Mouse (Mus musculus) c-Kit-positive CD71-positive TER-119-positive erythroid progenitor cells, embryonic 14.5 days (primary cell): ENCODE measurements around the gene Yes1.
A peak's percentile ranks its signal among the peaks of the same experiment; 100 is the strongest.
"Not testable (repeated sequence)": the region's sequence is repeated elsewhere in the genome, so short reads cannot be mapped to it uniquely, and the experiment has no call there.

Experiments
- DNase-seq: peaks from one replicate; pipeline ENCODE4 v3.0.0-alpha.2; 2013; ENCODE audit warnings: low spot score

Gene Yes1

DNA sequence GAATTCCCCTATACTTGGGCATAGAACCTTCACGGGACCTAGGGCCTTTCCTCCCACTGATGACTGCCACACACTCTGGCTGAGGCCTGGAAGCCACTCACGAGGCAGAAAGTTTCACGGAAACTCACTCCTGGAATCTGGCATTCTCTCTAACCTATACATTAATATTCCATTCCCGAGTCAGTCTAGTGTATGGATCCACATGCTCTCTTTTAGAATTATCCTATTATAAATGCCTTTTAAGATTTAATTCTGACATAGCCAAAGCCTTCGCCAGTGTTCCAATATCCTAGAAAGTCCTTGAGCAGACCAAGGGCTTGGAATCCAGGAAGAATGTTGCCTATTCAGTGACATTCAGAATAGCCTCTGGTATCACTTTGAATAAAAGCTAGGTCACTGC lies 100.5 kb downstream of the Yes1 start:
- no peak for DNase-seq

DNA sequence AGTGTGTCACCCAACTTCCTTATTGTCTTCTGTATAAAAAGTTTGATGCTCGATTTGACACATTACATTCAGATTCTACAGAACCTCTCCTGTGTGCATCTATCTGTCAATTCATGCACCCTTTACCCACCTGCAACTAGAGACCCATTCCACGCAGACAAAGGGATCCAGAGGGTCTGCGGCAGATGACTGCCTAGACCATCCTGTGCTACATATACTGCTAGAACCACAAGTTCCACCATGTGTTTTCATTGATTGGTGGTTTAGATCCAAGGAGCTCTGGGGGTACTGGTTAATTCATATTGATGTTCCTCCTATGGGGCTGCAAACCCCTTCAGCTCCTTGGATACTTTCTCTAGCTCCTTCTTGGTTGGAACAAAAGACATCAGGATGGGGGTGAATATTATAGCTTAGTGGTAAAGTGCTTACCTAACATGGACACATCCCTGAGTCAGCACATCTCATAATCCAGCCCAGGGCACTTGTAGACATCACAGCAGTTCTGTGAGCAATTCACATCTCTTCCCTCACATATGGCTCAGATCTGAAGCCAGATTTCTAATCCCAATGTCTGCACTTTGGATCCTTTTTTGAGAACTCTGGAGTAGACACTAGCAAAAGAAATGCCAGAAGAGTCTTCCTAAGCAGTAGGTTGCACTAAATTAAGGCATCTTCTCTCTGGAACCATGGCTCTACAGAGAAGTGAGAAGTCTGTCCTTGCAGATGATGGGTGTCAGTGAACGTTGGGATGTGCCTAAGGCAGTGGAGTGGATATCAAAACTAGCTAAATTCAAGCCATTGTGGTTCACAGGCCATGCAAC lies 101.5 kb downstream of the Yes1 start:
- no peak for DNase-seq

DNA sequence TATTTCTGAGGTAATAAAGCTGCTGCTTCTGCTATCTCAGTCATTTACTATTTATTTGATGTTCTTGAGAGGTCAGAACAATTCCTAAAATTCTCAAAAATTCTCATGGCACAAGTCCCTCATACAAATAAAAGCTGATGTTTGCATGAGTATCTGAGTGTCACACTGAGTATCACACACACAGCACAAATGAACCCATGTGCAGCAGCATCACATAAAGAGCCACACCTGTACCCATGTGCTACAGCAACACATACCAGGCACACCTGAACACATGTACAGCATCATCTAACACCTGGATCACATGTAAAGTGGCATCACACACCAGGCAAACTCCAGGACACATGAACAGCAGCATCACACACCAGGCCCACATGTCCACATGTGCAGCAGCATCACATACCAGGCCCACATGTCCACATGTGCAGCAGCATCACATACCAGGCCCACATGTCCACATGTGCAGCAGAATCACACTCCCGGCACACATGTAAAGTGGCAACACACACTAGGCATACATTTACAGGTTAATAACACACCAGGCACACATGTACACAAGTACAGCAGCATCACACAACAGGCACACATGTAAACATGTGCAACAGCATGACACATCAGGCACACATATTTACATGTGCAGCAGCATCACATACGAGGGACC lies 102.2 kb downstream of the Yes1 start:
- peak; percentile 15 for DNase-seq

DNA sequence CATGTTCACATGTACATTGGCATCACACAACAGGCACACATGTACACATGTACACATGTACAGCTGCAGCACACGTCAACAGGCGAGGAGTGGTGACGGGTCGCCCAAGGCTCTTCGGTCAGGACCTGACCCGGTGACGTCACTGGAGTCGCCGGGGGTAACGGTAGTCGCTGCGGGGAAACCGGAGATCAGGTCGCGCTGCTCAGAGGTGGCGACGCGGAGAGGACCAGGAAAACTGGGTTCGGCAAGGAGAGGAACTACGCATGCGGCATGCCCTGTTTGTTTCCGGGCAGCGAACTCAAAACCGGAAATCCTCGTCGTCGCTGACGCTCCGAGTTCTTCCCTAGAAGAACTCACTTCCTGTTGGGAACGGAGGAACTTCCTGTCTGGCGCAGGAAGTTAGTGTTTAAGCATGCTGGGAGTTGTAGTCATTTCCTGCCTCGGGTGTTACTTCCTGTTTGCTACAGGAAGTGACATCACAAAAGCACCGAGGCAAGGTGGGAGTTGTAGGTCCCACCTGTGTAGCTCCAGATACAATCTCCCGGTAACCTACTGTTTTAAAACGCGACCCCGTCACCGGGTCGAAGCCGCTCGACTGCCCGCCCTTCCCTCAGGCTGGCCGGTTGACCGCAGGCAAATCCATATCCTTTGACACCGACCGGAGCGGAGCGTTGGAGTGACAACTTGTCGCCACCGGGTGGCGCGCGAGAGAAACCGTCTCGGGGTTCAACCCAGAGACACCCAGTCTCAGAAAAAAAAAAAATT lies 102.9 kb downstream of the Yes1 start:
- DNase-seq, result peak; percentile 91

DNA sequence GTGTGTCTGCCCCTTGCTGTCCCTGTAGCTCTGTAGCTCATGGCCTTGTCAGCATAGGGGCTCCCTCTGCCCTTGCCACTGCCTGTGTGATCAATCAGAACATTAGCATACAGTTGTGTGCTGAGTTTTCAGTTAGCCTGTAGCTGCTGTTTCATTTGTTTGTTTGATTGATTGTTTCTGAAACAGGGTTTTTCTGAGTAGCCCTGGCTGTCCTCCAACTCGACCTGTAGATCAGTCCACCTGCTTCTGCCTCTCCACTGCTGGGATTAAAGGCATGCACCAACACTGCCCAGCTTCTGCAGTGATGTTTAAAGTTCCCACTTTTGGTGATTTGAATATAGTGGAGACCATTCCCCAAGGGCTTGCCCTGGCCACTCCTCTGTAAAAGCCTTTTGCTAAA lies 106.8 kb downstream of the Yes1 start:
- no peak for DNase-seq

DNA sequence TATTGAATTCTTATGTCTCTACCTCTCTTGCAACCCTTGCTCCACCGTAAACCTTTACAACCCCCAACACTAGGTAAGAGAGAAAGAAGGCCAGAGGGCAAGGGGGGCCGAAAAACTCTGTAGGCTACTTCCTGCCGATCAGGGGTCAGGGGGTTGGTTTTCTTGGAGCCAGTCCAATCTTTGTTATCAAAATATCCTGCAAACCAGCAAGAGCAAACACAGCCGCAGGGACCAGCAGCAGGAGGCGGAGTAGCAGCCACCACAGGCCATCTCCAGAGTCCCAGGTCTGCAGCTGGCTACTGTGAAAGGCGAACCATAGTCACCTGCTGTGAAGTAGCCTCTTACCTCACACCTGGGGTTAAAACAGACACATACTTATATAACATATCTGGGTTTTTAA lies 107.9 kb downstream of the Yes1 start:
- DNase-seq, result no peak

DNA sequence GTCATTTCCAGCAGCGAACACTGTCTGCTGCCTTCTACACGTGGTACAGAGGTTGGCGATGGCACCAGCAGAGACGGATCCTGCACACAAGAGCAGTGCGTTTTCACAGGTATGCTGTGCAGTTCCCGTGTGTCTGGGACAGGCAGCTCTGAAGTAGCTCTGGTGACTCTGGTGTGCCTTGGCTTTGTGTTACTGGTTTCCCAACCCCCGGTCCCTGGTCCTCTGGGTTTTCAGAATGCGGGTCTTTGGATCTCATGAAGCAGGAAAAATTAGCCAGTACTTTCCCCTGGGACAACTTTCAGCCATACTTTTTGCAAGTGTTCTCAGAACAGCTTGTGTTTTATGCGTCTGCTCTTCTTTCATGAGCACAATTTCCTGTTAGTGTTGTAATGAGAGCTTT lies 109.4 kb downstream of the Yes1 start:
- DNase-seq, result no peak

DNA sequence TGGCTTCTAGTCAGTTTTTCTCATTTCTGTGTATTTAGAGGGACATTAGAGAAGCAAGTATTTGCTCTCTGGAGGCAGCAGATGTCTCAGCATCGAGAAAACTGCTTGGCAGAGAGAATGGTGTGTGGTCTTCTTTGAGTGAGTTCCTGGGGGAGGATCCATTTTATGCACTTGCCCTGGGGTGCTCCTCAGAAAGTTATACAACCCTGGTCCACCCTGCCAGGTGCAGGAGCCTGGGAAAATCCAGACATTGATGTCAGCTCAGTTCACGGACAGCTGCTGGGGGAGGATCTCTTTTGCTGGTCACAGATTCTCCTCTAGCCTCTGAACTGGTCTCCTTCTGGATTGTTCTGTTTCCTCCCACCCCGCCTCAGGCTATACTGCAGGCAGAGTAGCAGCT lies 110.3 kb downstream of the Yes1 start:
- DNase-seq, result no peak

DNA sequence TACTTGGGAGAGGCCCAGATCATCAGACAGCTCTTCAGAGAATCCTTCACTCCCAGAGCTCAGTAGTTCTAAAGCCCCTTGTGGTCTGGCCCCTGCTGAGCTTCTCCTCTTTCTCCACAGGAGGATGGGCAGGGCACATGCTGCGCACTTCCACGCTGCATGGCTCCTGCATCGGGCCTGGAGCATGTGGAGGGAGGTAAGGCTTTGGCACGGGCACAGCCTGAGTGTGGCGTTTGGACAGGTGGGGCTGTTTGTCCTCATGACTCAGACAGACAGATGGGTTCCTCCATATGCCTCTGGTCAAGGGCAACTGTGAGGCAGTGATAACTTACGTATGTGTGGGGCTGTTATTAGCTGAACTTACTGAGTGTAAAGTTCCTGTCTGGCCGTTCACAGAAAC lies 111.3 kb downstream of the Yes1 start:
- DNase-seq, result no peak

DNA sequence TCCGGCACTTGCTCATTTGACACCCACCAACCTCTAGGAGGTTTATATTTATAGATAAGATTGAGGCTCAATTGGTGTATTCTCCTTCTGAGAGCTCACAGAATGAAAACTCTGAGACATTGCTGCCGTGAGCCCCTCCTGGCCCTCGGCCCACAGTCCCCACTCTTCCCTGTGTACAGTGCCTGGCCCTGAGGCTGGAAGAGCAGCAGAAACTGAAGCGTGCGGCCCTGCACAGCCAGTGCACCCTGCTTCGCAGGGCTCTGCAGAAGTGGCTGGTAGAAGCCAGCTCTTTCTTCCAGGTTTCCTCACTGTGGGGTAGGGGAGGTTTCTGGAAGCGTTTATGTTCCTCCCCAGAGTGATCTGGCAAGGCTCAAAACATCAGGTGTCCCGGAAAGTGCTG lies 111.7 kb downstream of the Yes1 start:
- not testable (repeated sequence) for DNase-seq

DNA sequence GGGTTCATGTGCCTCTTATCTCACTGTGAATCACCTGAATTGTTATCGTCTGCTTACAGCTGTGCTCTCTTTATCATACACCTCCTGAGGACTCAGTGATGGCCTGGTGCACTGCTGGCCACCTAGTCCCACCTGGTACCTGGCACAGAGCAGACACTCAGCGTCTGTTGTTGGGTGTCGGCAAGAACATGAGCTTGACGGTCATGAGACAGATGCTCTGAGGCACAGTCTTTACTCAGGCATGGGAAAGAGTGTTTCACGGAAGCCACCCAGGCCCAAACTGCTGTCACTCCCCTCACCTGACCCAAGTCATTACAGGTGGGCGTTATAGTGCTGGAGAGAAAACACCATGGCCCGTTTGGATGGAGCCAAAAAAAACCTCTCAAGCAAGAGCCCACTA lies 113.0 kb downstream of the Yes1 start:
- no peak for DNase-seq

DNA sequence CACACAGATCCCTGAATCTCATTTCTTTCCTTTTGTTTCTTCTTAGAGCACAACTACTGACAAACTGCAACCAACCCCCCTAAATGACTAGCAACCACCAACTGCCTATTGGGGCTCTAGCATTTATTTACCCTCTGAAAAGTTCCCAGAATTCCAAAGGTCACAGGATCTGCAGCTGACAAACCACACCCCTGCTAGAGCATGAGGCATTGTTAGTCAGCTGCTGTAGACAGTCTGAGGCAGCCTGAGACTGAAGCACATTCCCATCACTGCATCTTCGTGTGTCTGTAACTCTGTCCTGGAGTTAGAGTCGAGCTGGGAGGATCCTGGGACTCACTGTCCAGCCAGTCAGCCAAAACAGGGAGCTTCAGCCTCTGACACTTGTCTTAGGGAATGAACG lies 114.4 kb downstream of the Yes1 start:
- DNase-seq, result not testable (repeated sequence)

DNA sequence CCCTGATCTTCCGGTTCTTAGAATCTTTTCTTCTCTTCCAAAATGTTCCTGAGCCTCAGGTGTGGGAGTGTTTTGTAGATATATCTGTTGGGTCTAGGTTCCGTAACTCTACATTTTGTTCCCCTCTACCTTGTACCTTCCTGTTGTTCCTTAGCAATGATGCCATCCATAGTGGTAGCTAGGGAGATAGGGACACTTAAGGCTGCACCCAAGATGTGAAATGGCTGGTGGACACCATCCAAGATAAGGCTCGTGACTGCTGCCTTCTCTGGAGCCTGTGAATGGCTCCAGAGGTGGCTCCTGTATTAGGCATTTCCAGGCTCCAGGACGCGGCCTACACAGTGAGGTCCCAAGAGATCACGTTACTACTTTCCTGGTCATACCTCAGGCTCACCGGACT lies 117.3 kb downstream of the Yes1 start:
- DNase-seq, result no peak

DNA sequence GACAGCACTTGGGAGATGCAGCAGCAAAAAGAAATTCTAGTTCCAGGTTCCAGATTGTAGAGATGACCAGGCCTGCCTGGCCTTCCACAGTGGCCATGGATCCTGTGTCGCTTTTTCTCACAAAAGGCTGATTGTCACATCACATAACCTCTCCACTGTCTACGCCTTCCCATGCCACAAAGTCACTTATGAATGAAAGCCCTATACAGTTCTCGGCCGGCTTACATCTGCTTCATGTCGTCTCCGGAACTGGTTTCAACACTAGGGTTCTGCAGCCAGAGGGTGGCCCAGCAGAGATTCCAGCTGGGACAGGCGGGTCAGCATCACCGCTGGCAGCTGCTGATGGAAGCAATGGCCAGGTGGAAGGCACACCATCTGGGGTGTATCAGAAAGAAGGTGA lies 117.9 kb downstream of the Yes1 start:
- no peak for DNase-seq

DNA sequence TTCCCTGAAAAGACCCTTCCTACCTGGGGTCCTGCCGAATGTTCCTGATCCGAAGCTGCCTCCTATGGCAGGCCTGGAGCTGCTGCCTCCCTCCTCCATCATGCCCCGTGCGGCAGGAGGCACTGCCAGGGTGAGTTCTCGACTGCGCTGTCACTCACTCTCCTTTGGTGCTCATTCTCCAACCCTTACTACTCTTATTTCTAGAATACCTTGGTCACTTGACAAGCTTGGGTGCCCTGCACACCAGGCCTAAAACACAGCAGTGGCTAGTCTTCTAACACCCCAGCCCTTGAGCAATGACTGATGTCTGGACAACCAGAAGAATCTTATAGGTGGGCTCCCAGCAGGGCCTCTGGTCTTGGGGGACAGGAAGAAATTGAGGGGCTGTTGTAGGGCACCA lies 122.9 kb downstream of the Yes1 start:
- DNase-seq, result not testable (repeated sequence)

DNA sequence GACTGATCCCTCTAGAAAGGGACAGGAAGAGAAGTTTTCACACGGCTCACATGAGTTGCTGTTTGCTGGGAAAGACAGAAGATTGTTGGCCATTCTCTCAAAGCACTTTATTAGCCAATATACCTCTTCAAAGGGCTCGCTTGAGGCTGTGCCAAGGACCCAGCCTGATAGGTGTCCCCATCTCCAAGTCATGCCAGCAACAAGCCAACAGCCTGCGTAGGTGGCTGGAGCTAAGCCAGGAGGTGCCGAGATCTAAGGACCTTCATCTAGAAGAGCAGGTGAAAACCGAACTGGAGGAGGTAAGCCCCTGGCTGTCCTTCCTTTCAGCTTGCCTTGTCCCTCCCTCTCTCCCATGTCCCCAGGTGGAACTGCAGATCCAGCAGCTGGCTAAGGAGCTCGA lies 124.8 kb downstream of the Yes1 start:
- DNase-seq, result no peak
